Mouse (Mus musculus) limb, embryonic 14.5 days (tissue): ENCODE measurements at regions not wholly inside any gene's neighbourhood (a gene's known extent, or its start where the extent isn't known, plus 50 kb on each side); places are given as distances from the start of the nearest gene placed in this dataset.

Experiments used
- ATAC-seq: fragments of 200-750 bp; cut with Nextera tagmentation; 2 replicates; pipeline ENCODE4 v1.8.0; 2017; ENCODE audit warnings: low read depth, moderate number of reproducible peaks, moderate TSS enrichment; ENCODE audit not compliant: low FRiP score
- DNase-seq: peaks from one replicate; pipeline ENCODE4 v3.0.0-alpha.2; 2015; ENCODE audit warnings: low spot score
- H3K27ac ChIP-seq: fragments of 300-500 bp; sonication (generic); replicated peaks from 2 replicates; pipeline ENCODE4 v1.5.1; 2014; ENCODE audit warnings: low read depth, mild to moderate bottlenecking, low read length, moderate library complexity, mixed read lengths
- H3K27me3 ChIP-seq: fragments of 300-500 bp; sonication (generic); 2 replicates; pipeline ENCODE4 v1.6.1; 2014; ENCODE audit warnings: low read length, mixed read lengths; ENCODE audit not compliant: control insufficient read depth, insufficient read depth
- H3K36me3 ChIP-seq: fragments of 300-500 bp; sonication (generic); 2 replicates; pipeline ENCODE4 v1.6.1; 2014; ENCODE audit warnings: mild to moderate bottlenecking, low read length, moderate library complexity, mixed read lengths; ENCODE audit not compliant: control insufficient read depth, insufficient read depth
- H3K4me1 ChIP-seq: fragments of 300-500 bp; sonication (generic); 2 replicates; pipeline ENCODE4 v1.6.1; 2014; ENCODE audit warnings: antibody characterized with exemption, low read length, mixed read lengths; ENCODE audit not compliant: control insufficient read depth, insufficient read depth
- H3K4me2 ChIP-seq: fragments of 300-500 bp; sonication (generic); replicated peaks from 2 replicates; pipeline ENCODE4 v1.6.1; 2014; ENCODE audit warnings: low read depth, mild to moderate bottlenecking, low read length, moderate library complexity; ENCODE audit not compliant: severe bottlenecking
- H3K4me3 ChIP-seq: fragments of 300-500 bp; sonication (generic); replicated peaks from 2 replicates; pipeline ENCODE4 v1.5.1; 2014; ENCODE audit warnings: low read length
- H3K9ac ChIP-seq: fragments of 300-500 bp; sonication (generic); 2 replicates; pipeline ENCODE4 v1.6.1; 2014; ENCODE audit warnings: mild to moderate bottlenecking, low read depth, low read length, moderate library complexity; ENCODE audit not compliant: severe bottlenecking
- H3K9me3 ChIP-seq: fragments of 300-500 bp; sonication (generic); 2 replicates; pipeline ENCODE4 v1.6.1; 2016; ENCODE audit warnings: low read length; ENCODE audit not compliant: control insufficient read depth
- POLR2A ChIP-seq: fragments of 200-500 bp; IDR thresholded peaks from 2 replicates; pipeline ENCODE4 v1.8.0; 2012; ENCODE audit warnings: inconsistent platforms, mild to moderate bottlenecking, moderate library complexity, borderline replicate concordance; ENCODE audit not compliant: insufficient read depth, insufficient read length; ENCODE audit errors: extremely low read depth
- WGBS: fragments of 180-500 bp; shearing (Covaris S2); extraction: QIAGEN DNeasy Blood & Tissue Kit; methylation state at CpG from one replicate; pipeline ENCODE4 v1.1.7; 2014; 5-methylcytosine and 5-hydroxymethylcytosine counted together

DNA sequence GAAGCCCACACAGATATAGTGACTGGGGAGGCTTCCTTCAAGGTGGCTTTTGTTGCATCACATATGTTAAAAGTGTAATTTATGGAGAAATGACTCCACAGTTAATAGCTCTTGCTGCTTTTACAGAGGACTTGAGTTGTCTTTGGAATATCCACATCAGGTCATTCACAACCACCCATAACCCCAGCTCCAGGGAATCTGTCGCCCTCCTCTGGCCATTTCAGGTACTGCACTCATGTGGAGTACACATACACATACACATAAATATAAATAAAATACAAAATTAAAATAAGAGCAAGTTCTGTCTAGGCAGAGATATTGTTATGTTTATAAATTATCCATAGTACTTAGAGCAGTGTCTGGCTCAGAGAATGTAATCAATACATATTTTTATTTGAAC, 106.5 kb downstream of the Tsen15 start:
- 32% methylated on average over 1 of the region's 1 CpGs for WGBS

DNA sequence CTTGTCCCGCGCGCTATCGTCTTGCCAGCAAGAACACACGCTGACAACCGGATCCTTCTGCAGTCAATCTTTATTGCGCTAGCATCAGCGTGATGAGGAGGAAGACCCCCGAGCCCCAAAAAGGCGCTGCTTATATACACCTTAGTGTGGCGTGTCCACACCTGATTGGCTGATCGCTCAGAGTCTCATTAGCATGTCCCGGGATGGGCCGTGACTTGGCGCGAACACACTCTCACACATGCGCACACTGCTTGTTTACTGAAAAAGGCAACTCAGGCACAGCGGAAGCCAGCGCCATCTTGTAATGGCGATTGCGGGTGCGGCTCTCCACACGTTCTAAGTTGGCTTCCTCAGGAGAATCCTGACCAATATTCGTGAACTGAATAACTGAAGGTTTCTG, 111.5 kb downstream of the Tsen15 start:
- no peak overlapping the region for H3K4me2 ChIP-seq
- ATAC-seq (no peak), DNase-seq (no peak)
- no peaks in the 10 kb centered on the region for H3K27me3 ChIP-seq
- H3K27ac ChIP-seq, result no peak overlapping the region
- no peaks in the 10 kb centered on the region for H3K9me3 ChIP-seq
- TF ChIP-seq POLR2A, result no peak
- H3K9ac ChIP-seq, result no peak overlapping the region
- 96% methylated on average over 24 of the region's 24 CpGs for WGBS
- H3K4me3 ChIP-seq, result no peak overlapping the region
- no peaks in the 10 kb centered on the region for H3K36me3 ChIP-seq
- no peaks in the 10 kb centered on the region for H3K4me1 ChIP-seq

More for the DNA sequence above, 106.5 kb downstream of the Tsen15 start:
- Histone ChIP-seq H3K4me2 (no peak overlapping the region), H3K27me3 (no peaks in the 10 kb centered on the region), H3K9me3 (no peaks in the 10 kb centered on the region), H3K4me3 (no peak overlapping the region), H3K4me1 (no peaks in the 10 kb centered on the region), H3K36me3 (no peaks in the 10 kb centered on the region), H3K27ac (no peak overlapping the region), H3K9ac (no peak overlapping the region)
- ATAC-seq, result no peak
- DNase-seq, result no peak
- TF ChIP-seq POLR2A, result no peak

DNA sequence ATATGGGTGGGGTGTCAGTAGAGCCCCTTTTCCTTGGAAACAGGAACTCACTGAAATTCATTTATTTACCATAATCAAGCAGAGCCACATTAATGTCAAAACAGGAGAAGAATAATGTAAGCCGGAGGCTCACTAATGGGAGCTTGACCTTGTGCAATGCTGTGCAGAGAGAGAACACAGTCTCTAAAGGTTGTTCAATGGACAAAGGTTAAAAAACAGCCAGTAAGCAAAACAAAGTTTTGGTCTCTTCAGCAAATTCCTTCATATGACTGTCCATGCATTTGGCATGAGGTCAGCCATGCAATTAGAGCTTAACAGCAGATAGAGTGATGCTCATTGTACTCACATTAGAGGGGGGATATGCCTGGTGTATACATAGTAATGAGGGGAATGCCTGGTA, 113.1 kb downstream of the Tsen15 start:
- Histone ChIP-seq H3K4me3 (no peak overlapping the region), H3K27me3 (no peaks in the 10 kb centered on the region), H3K9me3 (no peaks in the 10 kb centered on the region), H3K36me3 (no peaks in the 10 kb centered on the region), H3K4me1 (no peaks in the 10 kb centered on the region), H3K9ac (no peak overlapping the region), H3K27ac (no peak overlapping the region), H3K4me2 (no peak overlapping the region)
- 92% methylated on average over 1 of the region's 1 CpGs for WGBS
- no peak for DNase-seq
- TF ChIP-seq POLR2A, result no peak
- no peak for ATAC-seq

DNA sequence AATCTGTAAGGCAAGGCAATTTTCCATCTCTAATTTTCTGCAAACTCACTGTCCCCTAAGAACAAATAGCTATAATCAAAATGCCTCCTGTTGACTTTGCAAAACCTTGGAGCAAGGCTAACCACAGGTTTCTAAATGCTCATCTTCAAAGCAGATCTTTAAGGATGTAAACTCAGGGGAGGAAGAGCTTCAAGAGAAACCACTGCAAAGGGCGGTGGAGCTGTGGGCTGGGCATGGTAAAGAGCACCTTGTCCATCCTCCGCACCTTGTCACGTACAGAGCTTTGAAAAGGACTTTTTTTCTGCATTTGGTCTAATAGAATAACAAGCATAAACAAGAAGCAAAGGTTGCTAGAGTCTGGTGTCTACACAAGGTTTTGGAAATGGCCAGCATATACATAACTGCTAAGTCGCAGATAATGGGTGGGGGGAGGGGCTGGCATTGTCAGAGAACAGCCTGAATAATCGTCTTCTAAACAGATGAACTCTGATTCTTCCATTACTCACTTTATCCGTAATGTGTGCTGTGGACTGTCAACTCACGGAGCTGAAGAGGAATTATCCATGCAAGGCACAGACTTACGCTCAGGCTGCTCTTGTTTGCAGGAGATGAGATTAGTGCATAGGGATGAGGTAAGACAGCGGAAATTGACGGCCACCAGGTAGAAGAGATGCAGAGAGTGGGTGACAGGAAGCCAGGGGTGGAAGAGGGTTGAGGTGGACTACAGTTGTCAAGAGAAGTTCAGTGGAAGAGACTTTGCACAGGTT, 116.4 kb downstream of the Tsen15 start:
- ATAC-seq (no peak), DNase-seq (no peak)
- Histone ChIP-seq H3K9ac (no peak overlapping the region), H3K4me2 (no peak overlapping the region), H3K27ac (no peak overlapping the region), H3K36me3 (no peaks in the 10 kb centered on the region), H3K27me3 (no peaks in the 10 kb centered on the region), H3K4me1 (no peaks in the 10 kb centered on the region), H3K9me3 (no peaks in the 10 kb centered on the region), H3K4me3 (no peak overlapping the region)
- no peak for TF ChIP-seq POLR2A
- 75% methylated on average over 10 of the region's 10 CpGs for WGBS

DNA sequence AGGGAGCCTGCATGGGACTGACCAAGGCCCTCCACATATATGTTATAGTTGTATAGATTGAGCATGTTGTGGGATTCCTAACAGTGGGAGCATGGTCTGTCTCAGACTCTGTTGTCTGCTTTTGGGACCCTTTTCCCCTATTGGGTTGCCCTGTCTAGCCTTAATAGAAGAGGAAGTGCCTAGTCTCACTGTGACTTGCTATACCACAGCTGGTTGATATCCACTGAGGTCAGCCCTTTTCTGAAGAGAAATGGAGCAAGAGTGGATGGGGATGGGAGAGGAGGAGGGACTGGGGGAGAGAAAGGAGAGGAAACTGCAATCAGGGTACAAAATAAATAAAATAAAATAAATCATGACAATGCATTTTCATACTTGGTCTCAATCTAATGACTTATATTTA, 120.1 kb downstream of the Tsen15 start:
- TF ChIP-seq POLR2A, result no peak
- no peaks in the 10 kb centered on the region for H3K9me3 ChIP-seq
- H3K4me2 ChIP-seq, result no peak overlapping the region
- no peaks in the 10 kb centered on the region for H3K36me3 ChIP-seq
- ATAC-seq (no peak), DNase-seq (no peak)
- H3K9ac ChIP-seq, result no peak overlapping the region
- no peaks in the 10 kb centered on the region for H3K27me3 ChIP-seq
- no peak overlapping the region for H3K27ac ChIP-seq
- no peak overlapping the region for H3K4me3 ChIP-seq
- no peaks in the 10 kb centered on the region for H3K4me1 ChIP-seq

DNA sequence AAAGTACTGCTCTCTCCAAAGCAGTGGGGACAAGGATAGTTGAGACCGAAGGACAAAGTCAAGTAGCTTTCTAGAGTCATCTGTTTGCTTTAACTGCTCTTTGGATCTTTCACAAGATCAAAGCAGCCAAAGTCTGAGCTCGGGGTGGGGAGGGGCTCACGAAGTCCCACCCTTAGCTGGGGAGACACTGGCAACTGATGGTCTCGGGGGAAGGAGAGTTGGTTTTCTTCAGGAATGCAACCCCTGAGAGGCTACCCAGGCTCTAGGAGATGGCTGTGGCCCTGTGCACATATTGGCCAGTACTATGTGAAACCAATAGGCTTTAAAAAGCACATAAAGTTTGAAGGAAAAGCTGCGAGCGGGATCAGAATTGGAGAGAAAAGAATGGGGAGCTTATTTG, 121.5 kb downstream of the Tsen15 start:
- H3K4me2 ChIP-seq, result no peak overlapping the region
- no peaks in the 10 kb centered on the region for H3K9me3 ChIP-seq
- no peak for TF ChIP-seq POLR2A
- WGBS, result 83% methylated on average over 6 of the region's 6 CpGs
- no peak overlapping the region for H3K4me3 ChIP-seq
- no peak overlapping the region for H3K9ac ChIP-seq
- H3K4me1 ChIP-seq, result no peaks in the 10 kb centered on the region
- no peaks in the 10 kb centered on the region for H3K27me3 ChIP-seq
- no peak for DNase-seq
- H3K36me3 ChIP-seq, result no peaks in the 10 kb centered on the region
- no peak overlapping the region for H3K27ac ChIP-seq
- ATAC-seq, result no peak
